Mouse (Mus musculus) gastrocnemius, adult 8-10 months (tissue): ENCODE measurements around the gene Tfap2d. TPM values are rescaled to one million over a fixed set of nuclear protein-coding genes. Genes with fewer than 3 reads are reported as not detected.

Source experiments
- DNase-seq, 2 experiments: peaks; one replicate each; pipeline ENCODE4 v3.0.0; 2022; ENCODE audit warnings: low spot score in 2 of 2
- total RNA-seq, 4 experiments: library from RNA; stranded (reverse); gene quantifications; 2 replicates each; pipeline ENCODE4 v1.2.4; 2022

Gene Tfap2d
- total RNA-seq, 4 experiments from 2014 or later: not detected

- DNase-seq: no peak
These were observed 107.6 kb downstream of the Tfap2d start for GRCm38 (mm10) chr1:19210215-19211032.

GRCm38 (mm10) chr1:19211033-19211405, 108.2 kb downstream of the Tfap2d start:
- no peak for DNase-seq

GRCm38 (mm10) chr1:19211546-19212154, 108.8 kb downstream of the Tfap2d start:
- DNase-seq: no peak

GRCm38 (mm10) chr1:19212691-19213090, 109.9 kb downstream of the Tfap2d start:
- no peak for DNase-seq

GRCm38 (mm10) chr1:19213171-19213570, 110.3 kb downstream of the Tfap2d start:
- no peak for DNase-seq

- no peak for DNase-seq
These were observed 111.1 kb downstream of the Tfap2d start for GRCm38 (mm10) chr1:19213851-19214395.

Other genes starting within 250 kb of the Tfap2d start
- not detected for gene Tfap2b, start 105.9 kb downstream of the Tfap2d start, total RNA-seq